Mouse (Mus musculus) megakaryocyte, embryonic 14.5 days (primary cell): ENCODE results near the gene Ift22. TPM values are rescaled to one million over a fixed set of nuclear protein-coding genes. Genes with fewer than 3 reads are reported as not detected.
"Not testable (repeated sequence)": the region's sequence is repeated elsewhere in the genome, so short reads cannot be mapped to it uniquely, and the experiment has no call there.

ENCODE experiments used
- H3K27me3 ChIP-seq: replicated peaks from 2 replicates; pipeline ENCODE3; 2012; ENCODE audit warnings: inconsistent platforms
- H3K36me3 ChIP-seq: replicated peaks from 2 replicates; pipeline ENCODE3; 2012; ENCODE audit warnings: low read length, inconsistent platforms, mixed read lengths
- H3K4me1 ChIP-seq: 2 replicates; pipeline ENCODE4 v1.6.1; 2012; ENCODE audit warnings: inconsistent platforms
- H3K4me3 ChIP-seq: replicated peaks from 2 replicates; pipeline ENCODE3; 2012; ENCODE audit warnings: moderate library complexity, mild to moderate bottlenecking, inconsistent platforms
- H3K9me3 ChIP-seq: 2 replicates; pipeline ENCODE4 v1.6.1; 2012; ENCODE audit warnings: inconsistent platforms
- FLI1 ChIP-seq: IDR thresholded peaks from 2 replicates; pipeline ENCODE4 v1.6.1; 2012; ENCODE audit warnings: low read length, inconsistent platforms, mixed read lengths
- GATA1 ChIP-seq: IDR thresholded peaks from 3 replicates; pipeline ENCODE4 v1.6.1; 2012; ENCODE audit warnings: mixed read lengths, low read length, inconsistent platforms, borderline replicate concordance
- polyA plus RNA-seq: library from polyadenylated mRNA; stranded (reverse); fragments of >175 nt; gene quantifications from 2 replicates; pipeline ENCODE4 v1.2.3, GENCODE M21; 2012; ENCODE audit warnings: low replicate concordance; ENCODE audit not compliant: insufficient read depth

Gene Ift22
- polyA plus RNA-seq, 1 experiment: 14.8 TPM

DNA sequence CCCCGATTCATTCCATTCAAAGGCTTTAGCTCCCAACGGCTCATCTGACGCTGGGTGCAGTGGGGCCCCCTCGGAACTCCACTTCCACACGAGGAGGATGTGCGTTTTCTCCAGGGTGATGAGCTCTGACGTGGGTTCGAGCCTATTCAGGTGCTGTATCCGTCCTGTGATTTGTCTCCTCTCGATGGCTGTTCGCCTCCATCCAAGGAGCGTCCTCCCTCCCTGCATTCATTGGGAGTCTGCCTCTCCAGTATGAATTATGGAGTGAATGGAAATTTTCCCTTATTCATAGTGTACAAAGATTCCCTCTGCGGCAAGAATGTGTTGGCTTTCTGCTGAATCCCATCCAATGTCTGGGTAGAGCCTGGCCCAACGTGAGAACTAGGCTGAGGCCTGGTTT, 23.9 kb downstream of the Ift22 start:
- H3K4me3 ChIP-seq: no peak overlapping the region
- H3K9me3 ChIP-seq: no peaks in the 10 kb centered on the region
- H3K36me3 ChIP-seq: peaks cover 76% of the 10 kb centered on the region

DNA sequence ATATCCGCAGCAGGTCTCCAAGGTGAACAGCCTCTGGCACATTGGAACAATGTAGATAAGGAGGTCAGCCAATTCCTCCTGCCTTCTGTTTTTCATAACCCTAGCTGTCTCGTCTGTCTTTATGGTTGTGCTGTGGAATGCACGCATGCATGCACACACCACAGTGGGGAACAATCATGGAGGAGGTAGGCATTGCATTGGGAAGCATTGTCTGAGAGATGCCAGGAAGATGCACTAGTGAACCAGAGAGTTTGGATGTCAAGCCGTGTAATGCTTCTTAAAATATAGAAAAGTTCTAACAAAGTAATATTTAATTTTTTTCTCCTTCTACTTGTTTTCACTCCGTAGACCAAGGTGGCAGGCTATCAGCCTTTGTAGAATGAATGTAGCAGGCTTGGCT, 25.0 kb downstream of the Ift22 start:
- TF ChIP-seq GATA1: no peak
- no peak for TF ChIP-seq FLI1
- Histone ChIP-seq H3K9me3 (no peaks in the 10 kb centered on the region), H3K4me3 (no peak overlapping the region), H3K27me3 (no peaks in the 10 kb centered on the region), H3K36me3 (peaks cover 69% of the 10 kb centered on the region), H3K4me1 (peaks cover 3% of the 10 kb centered on the region; the same call in 1 of the 2 replicates)

More for the DNA sequence above, 23.9 kb downstream of the Ift22 start:
- Histone ChIP-seq H3K27me3 (no peaks in the 10 kb centered on the region), H3K4me1 (peaks cover 3% of the 10 kb centered on the region; the same call in 1 of the 2 replicates)
- no peak for TF ChIP-seq GATA1

DNA sequence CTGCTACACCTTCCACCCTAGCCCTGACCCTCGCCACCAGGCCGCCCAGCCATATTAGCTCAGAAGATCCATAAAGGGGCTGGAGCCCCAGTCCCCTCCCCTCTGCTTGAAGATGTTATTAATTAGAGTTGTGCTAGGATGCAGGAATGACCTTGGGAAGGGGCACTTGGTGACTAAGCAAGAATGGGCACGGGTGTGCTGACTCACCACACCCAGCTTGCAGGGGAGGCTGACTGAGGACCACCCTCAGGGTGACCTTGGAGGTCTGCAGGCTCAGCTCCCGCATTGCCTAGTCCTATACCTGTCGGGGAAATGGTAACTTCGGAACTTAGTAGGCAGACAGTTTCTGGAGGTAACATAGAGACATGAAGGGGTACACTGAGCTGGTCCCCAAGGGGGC, 26.0 kb downstream of the Ift22 start:
- Histone ChIP-seq H3K36me3 (peaks cover 68% of the 10 kb centered on the region), H3K27me3 (no peaks in the 10 kb centered on the region), H3K9me3 (no peaks in the 10 kb centered on the region; the same call in 1 of the 2 replicates), H3K4me1 (peaks cover 3% of the 10 kb centered on the region; the same call in 1 of the 2 replicates), H3K4me3 (no peak overlapping the region)
- no peak for TF ChIP-seq GATA1

DNA sequence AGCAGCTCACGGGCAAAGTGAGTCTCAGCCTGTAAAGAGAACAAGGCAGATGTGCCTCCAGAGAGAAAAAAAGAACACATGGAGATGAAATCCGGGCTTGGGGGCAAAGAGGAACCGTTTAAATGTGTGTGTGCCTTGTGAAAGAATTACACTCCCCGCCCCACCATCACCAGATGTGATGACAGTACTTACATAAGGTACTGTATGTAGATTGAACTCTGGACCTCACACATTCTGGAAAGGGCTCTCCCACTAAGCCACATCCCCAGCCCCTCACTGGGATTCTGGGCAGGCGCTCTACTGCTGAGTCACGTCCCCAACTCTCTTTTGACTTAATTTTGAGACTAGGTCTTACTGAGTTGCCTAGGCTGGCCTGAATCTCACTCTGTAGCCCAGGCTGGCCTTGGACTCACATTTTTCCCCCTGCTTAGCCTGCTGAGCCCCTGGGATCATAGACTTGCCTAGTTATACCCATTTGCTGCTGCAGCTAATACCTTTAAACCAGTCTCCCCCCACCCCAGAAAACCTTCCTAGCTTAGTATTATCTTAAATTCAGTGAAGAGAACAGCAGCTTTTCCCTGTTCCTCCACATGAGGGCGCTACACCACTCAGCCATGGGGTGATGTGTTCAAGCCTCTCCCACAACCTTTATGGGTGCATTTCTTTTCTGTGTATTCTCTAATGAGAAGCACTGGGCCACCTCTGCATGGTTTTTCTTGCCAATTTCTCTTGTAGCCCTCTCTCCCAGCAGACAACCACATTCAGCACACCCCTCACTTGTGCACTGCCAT, 28.1 kb downstream of the Ift22 start:
- Histone ChIP-seq H3K36me3 (peaks cover 53% of the 10 kb centered on the region), H3K4me1 (no peaks in the 10 kb centered on the region), H3K4me3 (no peak overlapping the region), H3K27me3 (no peaks in the 10 kb centered on the region), H3K9me3 (peaks cover 5% of the 10 kb centered on the region)
- TF ChIP-seq GATA1 (no peak), FLI1 (no peak)

DNA sequence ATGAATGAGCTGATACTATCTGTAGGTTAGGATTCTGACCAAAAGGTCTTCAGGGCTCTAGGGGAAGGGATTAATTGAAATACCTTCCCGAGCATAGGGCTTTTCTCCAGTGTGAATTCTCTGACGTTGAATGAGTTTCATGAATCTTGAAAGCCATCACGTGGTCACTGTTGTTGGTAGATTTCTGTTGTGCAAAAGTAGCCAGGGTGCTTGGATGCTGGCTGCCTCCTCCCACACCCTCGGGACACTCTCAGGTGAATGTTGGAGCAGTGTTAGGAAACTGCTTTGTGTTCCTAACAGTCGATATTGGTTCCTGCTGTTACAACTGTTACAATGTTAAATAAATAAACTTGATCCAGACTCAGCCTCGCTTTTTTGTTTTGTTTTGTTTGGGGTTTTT, 28.8 kb downstream of the Ift22 start:
- Histone ChIP-seq H3K36me3 (peaks cover 46% of the 10 kb centered on the region), H3K9me3 (peaks cover 5% of the 10 kb centered on the region), H3K4me3 (no peak overlapping the region), H3K27me3 (no peaks in the 10 kb centered on the region), H3K4me1 (no peaks in the 10 kb centered on the region)
- TF ChIP-seq GATA1 (no peak), FLI1 (no peak)

DNA sequence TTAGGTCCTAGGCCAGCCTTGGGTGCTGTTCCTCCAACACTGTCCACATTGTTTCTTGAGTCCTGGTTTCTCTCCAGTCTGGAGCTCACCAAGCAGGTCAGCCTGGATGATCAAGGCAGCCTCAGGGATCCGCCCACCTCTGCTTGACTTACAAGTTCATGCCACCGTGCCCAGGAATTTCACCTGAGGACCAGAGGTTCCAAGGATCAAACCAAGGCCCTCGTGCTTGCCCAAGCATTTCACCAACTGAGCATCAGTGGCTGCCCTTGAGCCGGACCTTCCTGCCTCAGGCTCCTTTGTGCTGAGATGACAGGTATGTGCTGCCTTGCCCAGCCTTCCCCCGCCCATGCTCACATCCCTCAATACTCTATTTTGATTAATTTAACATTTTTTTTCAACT, 29.7 kb downstream of the Ift22 start:
- H3K4me3 ChIP-seq: no peak overlapping the region
- peaks cover 5% of the 10 kb centered on the region for H3K9me3 ChIP-seq
- no peak for TF ChIP-seq FLI1
- no peak for TF ChIP-seq GATA1
- peaks cover 39% of the 10 kb centered on the region for H3K36me3 ChIP-seq
- H3K27me3 ChIP-seq: no peaks in the 10 kb centered on the region
- no peaks in the 10 kb centered on the region for H3K4me1 ChIP-seq

DNA sequence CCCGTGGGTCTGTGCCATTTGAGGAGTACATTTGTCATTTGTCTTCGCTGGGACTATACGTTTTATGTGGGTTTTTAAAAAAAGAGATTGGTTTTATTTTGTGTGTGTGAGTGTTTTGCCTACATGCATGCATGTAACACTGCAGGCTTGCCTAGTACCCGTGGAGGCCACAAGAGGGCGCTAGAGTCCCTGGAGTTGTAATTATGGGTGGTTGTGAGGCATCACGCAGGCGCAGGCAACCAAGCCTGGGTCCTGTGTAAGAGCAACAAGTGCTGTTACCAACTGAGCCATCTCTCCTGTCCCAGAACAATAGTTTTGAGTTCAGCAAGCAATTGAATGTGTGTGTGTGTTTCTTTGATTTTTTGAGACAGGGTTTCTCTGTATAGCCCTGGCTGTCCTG, 31.3 kb downstream of the Ift22 start:
- no peaks in the 10 kb centered on the region for H3K4me1 ChIP-seq
- no peaks in the 10 kb centered on the region for H3K27me3 ChIP-seq
- TF ChIP-seq FLI1 (no peak), GATA1 (no peak)
- peaks cover 5% of the 10 kb centered on the region for H3K9me3 ChIP-seq
- no peak overlapping the region for H3K4me3 ChIP-seq
- peaks cover 22% of the 10 kb centered on the region for H3K36me3 ChIP-seq

DNA sequence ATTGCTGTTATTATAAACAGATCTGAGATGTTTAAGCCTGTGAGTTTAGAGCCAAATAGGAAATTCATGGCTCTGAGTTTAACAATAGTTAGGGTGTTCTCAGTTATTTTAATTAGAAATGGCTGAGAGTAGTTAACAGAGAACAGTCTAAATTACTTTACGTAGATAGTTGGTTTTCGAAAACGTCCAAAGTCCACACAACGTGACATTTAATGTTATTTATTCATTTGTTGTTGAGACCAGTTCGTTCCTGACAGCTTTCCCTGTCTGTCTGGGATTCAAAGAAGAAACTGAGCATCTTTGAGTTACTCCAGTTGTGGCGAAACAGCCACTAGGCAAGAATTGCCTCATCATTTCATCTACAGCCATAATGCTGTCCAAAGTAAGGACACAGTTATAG, 32.1 kb downstream of the Ift22 start:
- H3K4me1 ChIP-seq, H3K9me3 ChIP-seq, H3K4me3 ChIP-seq, H3K27me3 ChIP-seq: not testable (repeated sequence)
- peaks cover 15% of the 10 kb centered on the region for H3K36me3 ChIP-seq

DNA sequence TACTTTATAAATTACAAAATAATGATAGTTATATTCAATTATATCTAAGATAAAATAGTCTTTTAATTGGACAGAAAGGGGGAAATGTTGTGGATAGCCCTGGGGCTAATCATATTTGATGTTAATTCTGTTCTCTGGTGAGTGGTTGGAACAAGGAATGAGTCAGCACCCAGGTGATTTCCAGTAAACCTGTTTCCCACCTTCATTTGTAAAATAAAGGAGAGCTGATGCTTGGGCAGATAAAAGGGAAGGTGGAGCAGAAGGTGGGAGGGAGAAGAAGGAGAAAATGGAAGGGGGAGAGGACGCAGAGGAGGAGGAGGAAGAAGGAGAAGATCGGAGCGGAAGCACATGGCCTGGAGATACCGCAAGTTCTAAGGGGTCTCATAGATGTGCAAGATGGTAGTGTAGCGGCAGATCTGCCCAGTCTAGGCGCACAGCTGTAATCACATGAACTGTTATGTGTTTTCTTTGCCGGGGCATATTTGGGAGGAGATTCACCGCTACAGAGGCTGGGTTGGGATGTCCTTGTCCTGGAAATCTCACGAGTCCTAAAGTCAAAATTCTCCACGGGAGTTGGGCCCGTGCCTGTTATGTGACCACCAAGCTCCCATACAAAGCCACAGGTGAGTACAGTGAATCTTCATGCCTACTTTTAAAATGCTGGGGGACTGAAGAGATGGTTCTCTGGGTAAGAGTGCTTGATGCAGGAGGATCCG, 33.1 kb downstream of the Ift22 start:
- Histone ChIP-seq H3K4me3 (no peak overlapping the region), H3K27me3 (peaks cover 4% of the 10 kb centered on the region), H3K9me3 (peaks cover 5% of the 10 kb centered on the region), H3K36me3 (peaks cover 10% of the 10 kb centered on the region), H3K4me1 (no peaks in the 10 kb centered on the region)
- TF ChIP-seq GATA1 (no peak), FLI1 (no peak)

DNA sequence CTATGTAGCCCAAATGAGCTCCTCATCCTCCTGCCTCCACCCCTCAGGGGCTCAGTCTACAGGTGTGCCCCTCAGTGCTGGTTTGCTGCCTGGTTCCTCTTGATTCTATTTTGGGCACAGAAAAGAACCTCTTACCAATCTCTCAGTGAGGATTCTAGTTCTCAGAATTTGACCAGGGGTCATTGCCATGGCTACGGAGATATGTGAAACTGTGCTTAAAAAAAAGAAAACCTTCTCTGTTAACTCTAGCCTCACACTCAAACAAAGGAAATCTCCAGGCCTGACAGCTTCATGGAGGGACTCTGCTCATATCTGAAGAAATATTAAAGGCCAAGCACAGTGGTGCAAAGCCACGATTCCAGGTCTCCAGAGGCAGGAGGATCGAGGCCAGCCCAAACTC, 34.8 kb downstream of the Ift22 start:
- Histone ChIP-seq H3K27me3 (peaks cover 4% of the 10 kb centered on the region), H3K4me3 (no peak overlapping the region), H3K9me3 (peaks cover 9% of the 10 kb centered on the region), H3K36me3 (peaks cover 7% of the 10 kb centered on the region), H3K4me1 (no peaks in the 10 kb centered on the region)
- TF ChIP-seq GATA1 (no peak), FLI1 (no peak)
